Mouse (Mus musculus): ENCODE measurements around the gene Elk4. TPM values are rescaled to one million over a fixed set of nuclear protein-coding genes. Genes with fewer than 3 reads are reported as not detected.

Gene Elk4
- polyA plus RNA-seq, 2 experiments: 9.1 to 12.0 TPM

- H3K4me2 ChIP-seq (ENCODE audit: low read depth): no peak overlapping the region
- peaks cover 72% of the 10 kb centered on the region for H3K36me3 ChIP-seq (replicated peaks; ENCODE audit: control insufficient read depth, insufficient read depth, low read depth)
- peak overlapping the region; percentile 49 for H3K27ac ChIP-seq
- no peak for TF ChIP-seq EP300 (IDR thresholded peaks at IDR 0.05; ENCODE audit: low read depth)
- TF ChIP-seq CTCF (IDR thresholded peaks at IDR 0.05; ENCODE audit: low read depth): no peak
- H3K9me3 ChIP-seq (ENCODE audit: control insufficient read depth, low read length): no peaks in the 10 kb centered on the region
- no peaks in the 10 kb centered on the region for H3K27me3 ChIP-seq (ENCODE audit: control insufficient read depth, insufficient read depth, low read length)
- DNase-seq (ENCODE audit: low read depth in 3 of 3, low spot score in 3 of 3) (no peak), ATAC-seq (ENCODE audit: insufficient read depth) (no peak)
- peaks cover 9 to 12% of the 10 kb centered on the region in 2 experiments for H3K4me1 ChIP-seq (replicated peaks; ENCODE audit: control insufficient read depth in 2 of 2, insufficient read depth in 2 of 2, low read length in 1 of 2)
- no peak overlapping the region for H3K9ac ChIP-seq (replicated peaks)
- WGBS (ENCODE audit: insufficient replicate concordance): 73% methylated on average over 3 of the region's 3 CpGs
- H3K4me3 ChIP-seq (ENCODE audit: insufficient read depth in 1 of 2, low read depth in 2 of 2, low read length in 2 of 2): no peak overlapping the region
These were observed 14.7 kb downstream of the Elk4 start for GRCm38 (mm10) chr1:132022107-132022506.

DNA sequence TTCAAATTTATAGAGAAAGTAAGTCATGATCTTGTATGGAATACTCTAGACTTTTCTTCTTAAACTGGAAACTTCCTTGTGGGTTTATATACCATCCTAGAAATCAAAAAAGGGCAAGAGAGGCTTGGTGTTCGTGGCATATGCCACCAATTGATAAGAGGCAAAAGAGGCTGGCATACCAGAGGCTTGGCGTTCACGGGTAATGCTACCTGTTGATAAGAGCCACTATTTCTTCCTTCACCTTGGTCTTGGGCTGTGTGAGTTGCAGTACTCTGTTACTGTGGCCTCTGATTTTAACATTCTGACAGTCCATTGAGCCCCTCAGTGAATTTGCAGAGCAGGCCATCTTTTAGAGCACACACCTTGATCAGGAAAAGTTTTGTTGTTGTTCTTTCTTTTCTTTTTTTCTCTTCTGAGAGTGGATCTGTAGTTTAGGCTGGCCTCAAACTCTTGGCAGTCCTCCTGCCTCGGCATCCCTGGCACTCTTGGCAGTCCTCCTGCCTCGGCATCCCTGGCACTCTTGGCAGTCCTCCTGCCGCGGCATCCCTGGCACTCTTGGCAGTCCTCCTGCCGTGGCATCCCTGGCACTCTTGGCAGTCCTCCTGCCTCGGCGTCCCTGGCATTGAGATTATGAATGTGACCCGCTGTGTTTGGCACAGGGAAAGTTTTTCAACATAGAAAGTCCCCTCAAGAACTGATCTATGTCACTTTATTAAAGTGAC is 19.7 kb downstream of the Elk4 start:
- no peaks in the 10 kb centered on the region for H3K9me3 ChIP-seq (ENCODE audit: control insufficient read depth, low read length)
- peak; percentile 97 for ATAC-seq (ENCODE audit: insufficient read depth)
- peak overlapping the region; percentile 59 for H3K9ac ChIP-seq (replicated peaks)
- TF ChIP-seq CTCF (IDR thresholded peaks at IDR 0.05; ENCODE audit: low read depth) (no peak), EP300 (IDR thresholded peaks at IDR 0.05; ENCODE audit: low read depth) (peak; percentile 95)
- H3K4me1 ChIP-seq (replicated peaks; ENCODE audit: control insufficient read depth in 2 of 2, insufficient read depth in 2 of 2, low read length in 1 of 2): peaks cover 20 to 28% of the 10 kb centered on the region in 2 experiments
- WGBS (ENCODE audit: insufficient replicate concordance): 64% methylated on average over 11 of the region's 11 CpGs
- H3K36me3 ChIP-seq (replicated peaks; ENCODE audit: control insufficient read depth, insufficient read depth, low read depth): peaks cover 62% of the 10 kb centered on the region
- H3K27me3 ChIP-seq (ENCODE audit: control insufficient read depth, insufficient read depth, low read length): no peaks in the 10 kb centered on the region
- H3K27ac ChIP-seq: peak overlapping the region; percentile 74
- peak overlapping the region; percentile 63 for H3K4me2 ChIP-seq (ENCODE audit: low read depth)
- DNase-seq (ENCODE audit: low read depth in 3 of 3, low spot score in 3 of 3): peak; percentile 74 to 85 (median 81)
- peak overlapping the region in 1 of 2 experiments; percentile 25; a peak in 2 of 4 replicates for H3K4me3 ChIP-seq (ENCODE audit: insufficient read depth in 1 of 2, low read depth in 2 of 2, low read length in 2 of 2)

GRCm38 (mm10) chr1:132027978-132028377 is 20.6 kb downstream of the Elk4 start:
- H3K27ac ChIP-seq: peak overlapping the region; percentile 74
- peaks cover 18 to 28% of the 10 kb centered on the region in 2 experiments for H3K4me1 ChIP-seq (replicated peaks; ENCODE audit: control insufficient read depth in 2 of 2, insufficient read depth in 2 of 2, low read length in 1 of 2)
- H3K36me3 ChIP-seq (replicated peaks; ENCODE audit: control insufficient read depth, insufficient read depth, low read depth): peaks cover 55% of the 10 kb centered on the region
- peak overlapping the region; percentile 13 for H3K9ac ChIP-seq (replicated peaks)
- ATAC-seq (ENCODE audit: insufficient read depth) (no peak), DNase-seq (ENCODE audit: low read depth in 3 of 3, low spot score in 3 of 3) (no peak)
- H3K4me2 ChIP-seq (ENCODE audit: low read depth): peak overlapping the region; percentile 63
- H3K9me3 ChIP-seq (ENCODE audit: control insufficient read depth, low read length): no peaks in the 10 kb centered on the region
- 86% methylated on average over 5 of the region's 5 CpGs for WGBS (ENCODE audit: insufficient replicate concordance)
- H3K4me3 ChIP-seq (ENCODE audit: insufficient read depth in 1 of 2, low read depth in 2 of 2, low read length in 2 of 2): no peak overlapping the region
- no peaks in the 10 kb centered on the region for H3K27me3 ChIP-seq (ENCODE audit: control insufficient read depth, insufficient read depth, low read length)
- no peak for TF ChIP-seq EP300 (IDR thresholded peaks at IDR 0.05; ENCODE audit: low read depth)
- no peak for TF ChIP-seq CTCF (IDR thresholded peaks at IDR 0.05; ENCODE audit: low read depth)

GRCm38 (mm10) chr1:132028413-132028812 is 21.0 kb downstream of the Elk4 start:
- Histone ChIP-seq H3K4me3 (ENCODE audit: insufficient read depth in 1 of 2, low read depth in 2 of 2, low read length in 2 of 2) (no peak overlapping the region), H3K9me3 (ENCODE audit: control insufficient read depth, low read length) (no peaks in the 10 kb centered on the region), H3K27me3 (ENCODE audit: control insufficient read depth, insufficient read depth, low read length) (no peaks in the 10 kb centered on the region), H3K36me3 (replicated peaks; ENCODE audit: control insufficient read depth, insufficient read depth, low read depth) (peaks cover 51% of the 10 kb centered on the region), H3K9ac (replicated peaks) (no peak overlapping the region), H3K4me1 (replicated peaks; ENCODE audit: control insufficient read depth in 2 of 2, insufficient read depth in 2 of 2, low read length in 1 of 2) (peaks cover 18 to 28% of the 10 kb centered on the region in 2 experiments), H3K27ac (peak overlapping the region; percentile 74; the same call in 1 of the 2 replicates), H3K4me2 (ENCODE audit: low read depth) (no peak overlapping the region)
- DNase-seq (ENCODE audit: low read depth in 3 of 3, low spot score in 3 of 3) (no peak), ATAC-seq (ENCODE audit: insufficient read depth) (no peak)
- TF ChIP-seq EP300 (IDR thresholded peaks at IDR 0.05; ENCODE audit: low read depth) (no peak), CTCF (IDR thresholded peaks at IDR 0.05; ENCODE audit: low read depth) (no peak)
- WGBS (ENCODE audit: insufficient replicate concordance): 90% methylated on average over 9 of the region's 9 CpGs

- WGBS (ENCODE audit: insufficient replicate concordance): 66% methylated on average over 2 of the region's 2 CpGs
- no peak overlapping the region for H3K4me3 ChIP-seq (ENCODE audit: insufficient read depth in 1 of 2, low read depth in 2 of 2, low read length in 2 of 2)
- no peak for TF ChIP-seq EP300 (IDR thresholded peaks at IDR 0.05; ENCODE audit: low read depth)
- peak; percentile 73 for TF ChIP-seq CTCF (IDR thresholded peaks at IDR 0.05; ENCODE audit: low read depth)
- no peak overlapping the region for H3K4me2 ChIP-seq (ENCODE audit: low read depth)
- no peak for ATAC-seq (ENCODE audit: insufficient read depth)
- no peaks in the 10 kb centered on the region for H3K9me3 ChIP-seq (ENCODE audit: control insufficient read depth, low read length)
- H3K27me3 ChIP-seq (ENCODE audit: control insufficient read depth, insufficient read depth, low read length): no peaks in the 10 kb centered on the region
- peaks cover 37% of the 10 kb centered on the region for H3K36me3 ChIP-seq (replicated peaks; ENCODE audit: control insufficient read depth, insufficient read depth, low read depth)
- no peak overlapping the region for H3K9ac ChIP-seq (replicated peaks)
- no peak overlapping the region for H3K27ac ChIP-seq
- peaks cover 18 to 28% of the 10 kb centered on the region in 2 experiments for H3K4me1 ChIP-seq (replicated peaks; ENCODE audit: control insufficient read depth in 2 of 2, insufficient read depth in 2 of 2, low read length in 1 of 2)
- no peak for DNase-seq (ENCODE audit: low read depth in 3 of 3, low spot score in 3 of 3)
These were observed 23.2 kb downstream of the Elk4 start for GRCm38 (mm10) chr1:132030574-132030973.

Data from liver, embryonic 14.5 days (tissue).